Mouse (Mus musculus): Measurements from ENCODE around the gene Cldn4.
"Not testable (repeated sequence)": the region's sequence is repeated elsewhere in the genome, so short reads cannot be mapped to it uniquely, and the experiment has no call there.

Cldn4 gene

DNA sequence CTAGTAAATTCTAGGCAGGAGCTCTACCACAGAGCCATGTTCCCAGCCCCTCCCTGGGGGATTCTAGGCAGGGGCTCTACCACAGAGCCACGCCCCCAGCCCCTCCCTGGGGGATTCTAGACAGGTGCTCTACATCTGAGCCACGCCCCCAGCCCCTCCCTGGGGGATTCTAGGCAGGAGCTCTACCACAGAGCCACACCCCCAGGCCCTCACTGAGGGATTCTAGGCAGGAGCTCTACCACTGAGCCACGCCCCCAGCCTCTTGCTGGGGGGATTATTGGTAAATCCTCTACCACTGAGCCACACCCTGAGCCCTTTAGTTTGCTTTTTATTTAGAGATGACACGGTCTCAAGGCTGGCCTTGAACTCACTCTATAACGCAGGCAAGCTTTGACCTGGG, 13.0 kb downstream of the Cldn4 start:
- not testable (repeated sequence) for DNase-seq (ENCODE audit: extremely low read depth, low read depth, low spot score)

DNA sequence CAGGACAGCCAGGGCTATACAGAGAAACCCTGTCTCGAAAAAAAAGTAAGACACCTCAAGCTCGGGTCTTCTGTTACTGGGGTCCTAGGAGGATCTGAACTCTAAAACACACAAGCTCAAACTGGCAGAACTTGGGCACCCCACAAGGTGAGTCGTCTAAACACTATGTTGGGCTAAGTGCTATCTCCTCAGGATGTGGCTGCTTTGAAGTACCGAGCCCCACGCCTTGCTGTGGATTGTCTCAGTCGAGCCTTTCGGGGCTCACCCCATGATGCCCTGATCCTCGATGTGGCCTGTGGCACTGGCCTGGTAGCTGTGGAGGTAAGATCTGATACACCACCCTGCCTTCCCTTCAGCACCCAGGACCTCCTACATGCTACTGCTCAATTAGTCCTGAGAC, 13.5 kb downstream of the Cldn4 start:
- no peak for DNase-seq (ENCODE audit: extremely low read depth, low read depth, low spot score)

DNA sequence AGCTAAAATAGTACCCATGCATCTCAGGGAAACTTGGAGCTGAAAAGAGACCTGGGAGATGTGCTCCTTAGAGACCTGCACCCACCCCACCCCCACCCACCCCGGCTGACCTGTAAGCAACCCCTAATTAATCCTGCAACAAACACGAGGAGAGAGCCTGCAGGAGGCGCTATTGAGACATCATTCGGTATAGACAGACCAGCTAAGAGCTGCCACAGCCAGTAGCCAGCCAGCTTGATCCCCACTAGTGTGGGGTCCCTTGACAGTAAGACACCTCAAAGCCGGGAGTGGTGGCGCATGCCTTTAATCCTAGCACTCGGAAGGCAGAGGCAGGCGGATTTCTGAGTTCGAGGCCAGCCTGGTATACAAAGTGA, 13.8 kb downstream of the Cldn4 start:
- no peak for DNase-seq (ENCODE audit: extremely low read depth, low read depth, low spot score)

DNA sequence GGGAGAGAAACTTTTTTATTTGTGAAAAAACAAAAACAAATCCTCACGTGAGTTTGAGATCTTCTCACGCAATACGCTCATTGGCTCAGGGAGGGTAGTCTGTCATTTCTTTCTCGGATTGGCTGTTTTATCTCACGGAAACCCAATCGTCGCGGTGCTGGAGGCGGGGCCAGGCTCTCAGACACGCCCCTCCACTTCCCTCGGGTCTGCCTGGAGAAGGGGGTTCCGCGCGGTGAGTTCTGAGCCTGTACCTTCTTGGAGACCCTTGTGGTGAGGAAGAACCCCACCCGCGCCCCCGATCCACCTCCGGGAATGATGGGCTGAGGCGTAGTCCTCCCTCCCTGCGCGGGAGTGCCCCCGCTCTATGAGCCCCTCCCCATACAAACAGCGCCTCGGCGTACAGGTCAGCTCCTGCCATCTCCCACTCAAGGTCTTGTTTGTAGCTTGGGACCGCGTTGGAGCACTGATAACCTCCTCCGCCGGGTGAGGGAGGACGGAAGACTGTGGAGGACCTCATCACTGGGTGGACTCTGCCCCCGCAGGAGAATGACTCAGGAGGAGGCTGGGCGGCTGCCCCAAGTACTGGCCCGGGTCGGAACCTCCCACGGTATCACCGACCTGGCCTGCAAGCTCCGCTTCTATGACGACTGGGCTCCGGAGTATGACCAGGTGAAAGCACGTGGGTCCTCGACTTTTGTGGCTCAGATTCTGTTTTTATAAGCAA, 14.4 kb downstream of the Cldn4 start, which contains the start of gene Mettl27:
TSS of gene Mettl27 (plus strand) at position 190 of the 724 bp plus-strand sequence.
- DNase-seq (ENCODE audit: extremely low read depth, low read depth, low spot score) = no peak

DNA sequence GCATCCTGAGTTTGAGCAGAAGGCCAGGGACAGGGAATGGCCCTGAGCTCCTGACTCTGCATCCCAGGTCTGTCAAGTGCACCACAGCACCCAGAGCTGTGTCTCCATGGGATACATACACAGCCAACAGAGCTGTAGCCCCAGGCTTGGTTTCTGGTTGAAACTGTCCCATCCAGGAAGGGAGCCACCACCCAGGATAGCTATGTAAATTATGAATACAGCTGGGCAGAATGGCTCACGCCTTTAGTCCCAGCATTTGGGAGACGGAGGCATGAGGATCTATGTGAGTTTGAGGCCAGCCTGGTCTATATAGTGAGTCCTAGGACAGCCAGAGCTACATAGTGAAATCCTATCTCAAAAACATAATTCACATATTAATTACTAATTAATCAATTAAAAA, 16.7 kb downstream of the Cldn4 start:
- DNase-seq (ENCODE audit: extremely low read depth, low read depth, low spot score) = no peak

DNA sequence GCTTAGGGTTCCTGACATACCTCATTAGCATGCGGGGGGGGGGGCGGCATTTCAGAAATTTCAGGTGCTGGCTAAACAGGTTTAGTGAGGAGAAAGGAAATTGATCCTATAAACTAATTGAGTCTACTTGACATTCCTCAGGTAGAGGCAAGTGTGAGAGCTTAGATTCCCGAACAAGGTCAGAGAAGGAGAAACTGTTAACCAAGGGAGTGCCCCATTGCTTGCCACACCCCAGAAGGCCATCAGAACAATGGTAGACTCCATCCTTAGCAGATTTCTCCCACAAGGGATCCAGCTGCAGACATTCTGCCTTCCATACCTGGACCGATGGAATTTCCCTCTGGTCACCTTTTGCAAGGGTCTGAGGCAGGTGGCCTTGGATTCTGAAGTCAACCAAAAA, 20.0 kb downstream of the Cldn4 start:
- DNase-seq (ENCODE audit: extremely low read depth, low read depth, low spot score) = no peak

DNA sequence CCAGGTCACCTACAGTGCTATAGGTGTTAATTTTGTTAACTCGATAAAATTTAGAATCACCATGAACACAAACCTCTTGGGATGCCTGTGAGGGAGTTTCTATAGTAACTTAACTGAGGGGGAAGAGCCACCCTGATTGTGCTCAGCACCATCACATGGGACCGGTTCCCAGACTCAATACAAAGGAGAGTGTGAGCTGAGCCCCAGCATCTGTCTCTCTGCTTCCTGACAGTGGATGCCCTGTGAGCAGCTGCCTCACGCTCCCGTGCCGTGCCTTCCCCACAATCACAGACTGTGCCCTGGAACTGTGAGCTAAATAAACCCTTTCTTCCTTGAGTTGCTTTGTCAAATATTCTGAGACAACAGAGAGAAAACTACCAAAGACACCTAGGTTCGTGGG, 23.6 kb downstream of the Cldn4 start:
- no peak for DNase-seq (ENCODE audit: extremely low read depth, low read depth, low spot score)

DNA sequence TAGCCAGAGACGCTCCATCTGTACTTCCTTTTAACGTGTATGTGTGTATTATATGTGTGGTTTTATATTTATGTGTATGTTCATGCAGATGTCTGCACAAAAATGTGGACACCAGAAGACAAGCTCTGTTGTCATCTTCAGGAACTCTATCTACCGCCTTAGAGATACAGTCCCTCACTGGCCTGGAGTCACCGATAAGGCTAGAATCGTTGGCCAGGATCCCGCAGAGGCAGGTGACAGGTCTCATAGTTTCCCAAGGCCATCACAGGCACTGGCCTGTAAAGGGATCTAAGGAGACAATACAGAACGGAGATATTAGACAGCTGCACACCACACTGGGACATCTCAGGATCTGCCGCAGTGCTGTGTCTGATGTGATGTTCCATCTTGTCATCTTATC, 25.6 kb downstream of the Cldn4 start:
- no peak for DNase-seq (ENCODE audit: extremely low read depth, low read depth, low spot score)

DNA sequence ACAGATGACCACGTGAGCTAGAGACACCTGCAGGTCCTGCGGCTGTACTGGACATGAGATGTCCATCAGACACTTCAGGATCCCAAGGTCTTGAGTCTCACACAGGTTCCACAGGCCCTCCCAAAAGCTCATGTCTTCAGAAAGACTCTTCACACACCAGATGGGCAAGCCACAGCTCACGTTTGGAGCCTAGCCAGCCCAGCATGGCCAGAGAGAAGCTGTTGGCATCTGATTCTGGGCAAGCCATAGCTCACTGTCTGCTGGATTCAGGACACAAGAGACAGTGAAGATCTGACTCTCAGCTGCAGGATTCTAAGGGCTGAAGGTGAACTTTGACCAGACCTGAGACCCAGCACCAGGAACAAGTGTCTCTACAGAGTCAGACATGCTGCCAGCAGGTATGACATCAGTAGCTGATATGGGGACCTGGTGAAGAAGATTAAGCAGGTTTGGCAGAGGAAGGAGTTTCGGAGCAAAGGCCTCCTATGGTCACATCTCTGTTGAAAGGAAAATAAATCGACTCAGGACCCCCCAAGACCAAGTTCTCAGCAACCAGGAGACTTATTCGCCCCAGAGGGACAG, 26.5 kb downstream of the Cldn4 start:
- no peak for DNase-seq (ENCODE audit: extremely low read depth, low read depth, low spot score)

DNA sequence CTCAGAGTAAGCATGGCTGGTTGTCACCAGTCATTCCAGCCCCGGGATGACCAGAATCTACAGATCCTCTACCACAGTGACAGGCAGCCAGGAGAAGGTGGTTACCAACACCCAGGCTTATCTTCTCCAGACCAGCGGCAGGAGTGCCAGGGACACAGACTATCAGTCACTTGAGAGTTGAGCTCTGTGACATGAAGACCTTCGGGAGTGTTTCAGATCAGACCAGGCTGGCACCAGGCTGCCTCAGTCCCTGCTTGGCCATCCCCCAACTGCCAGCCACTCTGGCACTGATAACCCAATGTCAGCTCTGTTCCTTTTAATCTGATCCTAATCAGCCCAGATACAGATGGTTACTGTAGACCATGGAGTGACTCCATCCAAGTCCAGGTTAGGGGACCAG, 27.6 kb downstream of the Cldn4 start:
- DNase-seq (ENCODE audit: extremely low read depth, low read depth, low spot score) = no peak

DNA sequence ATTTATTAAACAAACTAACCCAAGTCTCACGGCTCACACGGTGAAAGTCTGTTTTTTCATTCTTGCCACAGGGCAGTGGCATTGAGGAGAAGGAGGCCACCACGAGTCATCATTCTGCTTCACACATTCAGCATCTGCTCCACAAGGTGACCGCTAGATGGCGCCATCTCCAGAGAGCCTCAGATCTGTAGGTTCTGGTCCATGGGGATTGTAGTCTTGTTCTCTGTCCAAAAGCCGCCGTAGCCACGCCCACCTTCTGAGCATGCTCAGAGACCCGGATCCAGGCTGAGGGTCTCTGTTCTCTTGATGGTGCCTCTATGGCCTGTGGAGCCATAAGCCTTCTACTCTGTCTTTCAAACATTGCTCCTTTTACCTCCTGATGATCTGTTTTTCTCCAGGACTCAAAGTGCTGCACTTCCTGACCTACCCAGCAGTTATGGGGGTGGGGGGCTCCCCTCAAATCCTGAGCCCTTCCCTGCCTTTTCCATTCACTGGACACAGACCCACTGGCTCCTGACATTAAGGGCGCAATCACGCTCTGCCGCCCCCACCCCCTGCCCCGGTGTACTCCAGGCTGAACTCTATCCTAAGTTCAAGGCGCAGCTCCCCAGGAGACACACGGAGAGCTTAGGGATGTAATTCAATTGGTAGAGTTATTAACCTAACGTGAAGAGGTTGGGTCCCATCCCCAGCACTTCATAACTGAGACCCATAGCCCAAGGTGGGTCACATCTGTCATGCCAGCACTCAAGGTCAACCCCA, 28.5 kb downstream of the Cldn4 start:
- DNase-seq (ENCODE audit: extremely low read depth, low read depth, low spot score) = no peak

DNA sequence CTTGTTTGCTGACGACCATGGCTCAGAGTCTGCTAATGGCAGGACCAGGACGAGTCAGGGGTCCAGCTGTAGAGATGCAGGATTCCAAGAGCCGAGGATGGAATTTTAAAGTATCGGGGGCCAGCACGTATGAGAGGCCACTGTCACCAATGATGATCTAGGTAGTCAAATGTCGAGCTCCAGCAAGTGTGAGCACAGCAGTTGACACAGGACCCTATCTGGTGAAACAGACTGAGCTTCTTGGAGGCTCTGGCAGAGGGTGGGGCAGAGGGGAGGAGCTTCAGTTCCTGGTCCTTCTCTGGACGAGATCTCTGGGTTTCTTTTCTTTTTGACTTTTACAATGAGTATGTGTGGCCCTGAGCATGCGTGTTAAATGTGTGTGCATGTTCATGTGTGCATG, 31.4 kb downstream of the Cldn4 start, which contains the start of gene Cldn13:
TSS of gene Cldn13 (minus strand) at position 216 of the 400 bp plus-strand sequence.
- no peak for DNase-seq (ENCODE audit: extremely low read depth, low read depth, low spot score)

DNA sequence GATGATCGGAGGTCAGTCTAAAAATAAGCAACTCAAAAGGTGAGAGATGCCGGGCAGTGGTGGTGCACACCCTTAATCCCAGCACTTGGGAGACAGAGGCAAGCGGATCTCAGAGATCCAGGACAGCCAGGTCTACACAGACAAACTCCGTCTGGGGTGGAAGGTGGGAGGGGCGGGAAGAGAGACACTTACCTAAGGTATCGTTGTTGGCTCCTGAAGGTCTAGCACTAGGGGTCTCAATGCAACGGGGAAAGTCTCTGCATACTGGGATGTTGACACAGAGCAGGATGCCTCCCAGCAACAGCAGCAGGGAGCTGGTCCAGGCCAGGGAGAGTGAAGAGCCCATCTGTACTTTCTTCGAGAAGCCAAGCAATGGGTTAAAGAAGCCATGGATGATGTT, 32.2 kb downstream of the Cldn4 start:
- no peak for DNase-seq (ENCODE audit: extremely low read depth, low read depth, low spot score)

DNA sequence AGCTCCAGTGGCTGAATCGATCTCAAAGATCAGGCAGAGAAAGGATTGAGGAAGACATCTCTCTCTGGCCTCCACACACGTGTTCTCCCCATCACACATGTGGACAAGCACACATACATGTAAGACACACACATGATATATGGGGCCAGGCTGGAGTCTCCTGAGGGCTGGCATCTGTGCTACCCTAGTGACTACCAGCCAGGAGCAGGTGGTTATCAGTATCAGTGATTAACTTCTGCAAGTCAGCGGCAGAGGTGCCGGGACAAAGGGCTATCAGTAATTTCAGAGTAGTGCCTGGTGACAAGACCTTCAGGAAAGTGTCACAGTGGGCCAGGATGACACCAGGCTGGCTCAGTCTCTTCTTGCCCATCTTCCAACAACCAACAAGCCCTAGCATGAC, 33.0 kb downstream of the Cldn4 start:
- DNase-seq (ENCODE audit: extremely low read depth, low read depth, low spot score) = no peak

DNA sequence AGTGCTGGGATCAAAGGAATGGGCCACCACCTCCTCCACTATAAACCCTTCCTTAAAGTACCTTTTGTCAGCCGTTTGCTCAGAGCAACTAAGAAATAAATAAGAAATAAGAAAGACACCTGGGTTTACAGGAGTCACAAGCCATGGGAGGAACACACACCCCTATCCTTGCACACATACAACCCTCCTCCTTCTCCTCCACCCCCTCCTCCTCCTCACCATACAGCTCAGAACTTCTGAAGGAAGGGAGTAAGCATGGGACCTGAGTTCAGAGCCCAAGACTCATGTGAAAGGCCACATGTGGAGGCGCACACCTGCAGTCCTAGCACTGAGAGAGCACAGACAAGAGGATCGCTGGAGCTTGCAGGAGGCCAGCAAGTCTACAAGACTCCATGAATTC, 33.4 kb downstream of the Cldn4 start:
- no peak for DNase-seq (ENCODE audit: extremely low read depth, low read depth, low spot score)

DNA sequence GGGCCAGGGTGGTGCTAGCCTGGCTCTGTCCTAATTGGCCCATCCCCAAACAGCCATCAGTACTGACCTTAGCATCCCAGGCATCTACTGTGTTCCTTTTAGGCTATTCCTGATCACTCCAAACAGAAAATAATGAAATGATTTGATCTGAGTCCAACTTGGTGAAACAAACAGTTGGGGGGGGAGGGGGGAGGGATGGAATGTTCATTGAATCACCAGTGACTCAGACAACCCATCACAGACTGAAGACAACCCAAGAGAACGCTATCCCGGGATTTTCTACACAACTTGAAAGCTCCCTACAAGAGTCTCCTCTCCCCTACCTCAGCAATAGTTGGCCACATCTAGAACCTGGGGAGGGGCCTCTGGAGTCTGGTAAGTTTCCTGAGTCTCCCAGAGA, 34.8 kb downstream of the Cldn4 start:
- no peak for DNase-seq (ENCODE audit: extremely low read depth, low read depth, low spot score)

DNA sequence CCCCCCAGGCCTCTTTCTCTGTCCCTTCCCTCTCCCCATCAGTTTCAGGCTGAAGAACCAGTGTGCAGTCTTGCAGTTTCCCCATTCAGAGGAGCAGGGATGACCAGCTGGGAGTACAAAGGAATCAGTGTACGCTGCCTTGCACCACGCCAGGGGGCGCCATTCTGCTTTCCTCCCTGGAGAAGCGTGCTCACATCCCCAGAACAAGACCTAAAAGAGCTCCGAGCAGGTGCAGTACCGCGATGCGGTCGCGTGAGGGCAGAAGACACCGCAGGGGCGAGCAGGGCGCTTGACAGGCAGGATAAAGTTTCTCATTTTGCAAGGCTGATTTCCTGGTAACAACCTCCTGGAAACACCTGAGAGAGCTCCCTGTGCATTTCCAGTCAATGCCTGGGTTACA, 39.6 kb downstream of the Cldn4 start:
- DNase-seq (ENCODE audit: extremely low read depth, low read depth, low spot score) = peak; percentile 25

DNA sequence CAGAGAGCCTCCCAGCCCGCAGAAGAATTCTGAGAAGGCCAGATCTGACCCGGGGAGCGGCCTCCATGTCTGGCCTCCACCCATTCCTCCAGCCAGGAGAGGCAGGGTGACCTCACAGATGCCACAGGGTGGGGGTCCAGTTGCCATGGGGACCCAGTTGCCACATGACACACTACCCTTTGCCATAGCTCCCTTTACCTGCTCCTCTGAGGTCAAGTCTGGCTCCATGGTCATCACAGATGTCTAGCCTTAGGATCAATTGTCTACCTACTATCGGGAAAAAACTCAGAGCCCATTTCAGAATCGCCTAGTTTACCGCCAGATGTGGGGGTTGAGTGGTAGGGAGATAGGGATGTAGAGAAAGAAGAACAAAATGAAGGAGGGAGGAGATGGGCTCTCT, 40.1 kb downstream of the Cldn4 start, which contains the start of gene Tmem270:
TSS of gene Tmem270 (minus strand) at position 101 of the 400 bp plus-strand sequence.
- DNase-seq (ENCODE audit: extremely low read depth, low read depth, low spot score) = no peak

DNA sequence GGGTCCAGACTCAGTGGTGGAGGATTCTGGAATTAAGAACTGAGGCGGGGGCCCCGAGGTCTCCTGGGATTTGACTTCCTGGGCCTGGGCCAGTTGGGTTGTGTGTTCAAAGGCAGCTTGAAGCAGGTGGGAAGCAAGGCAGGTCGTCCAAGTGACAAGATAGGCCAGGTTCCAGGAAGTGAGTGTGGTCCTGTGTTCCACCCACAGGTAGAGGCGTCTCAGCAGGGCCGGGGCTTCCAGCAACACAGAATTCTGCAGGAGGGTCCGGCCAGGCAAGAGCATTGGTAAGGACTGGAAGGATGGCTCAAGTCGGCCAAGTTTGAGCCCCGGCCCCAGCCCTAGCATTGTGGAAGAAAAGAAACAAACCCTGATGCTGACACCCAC, 45.1 kb downstream of the Cldn4 start:
- no peak for DNase-seq (ENCODE audit: extremely low read depth, low read depth, low spot score)

DNA sequence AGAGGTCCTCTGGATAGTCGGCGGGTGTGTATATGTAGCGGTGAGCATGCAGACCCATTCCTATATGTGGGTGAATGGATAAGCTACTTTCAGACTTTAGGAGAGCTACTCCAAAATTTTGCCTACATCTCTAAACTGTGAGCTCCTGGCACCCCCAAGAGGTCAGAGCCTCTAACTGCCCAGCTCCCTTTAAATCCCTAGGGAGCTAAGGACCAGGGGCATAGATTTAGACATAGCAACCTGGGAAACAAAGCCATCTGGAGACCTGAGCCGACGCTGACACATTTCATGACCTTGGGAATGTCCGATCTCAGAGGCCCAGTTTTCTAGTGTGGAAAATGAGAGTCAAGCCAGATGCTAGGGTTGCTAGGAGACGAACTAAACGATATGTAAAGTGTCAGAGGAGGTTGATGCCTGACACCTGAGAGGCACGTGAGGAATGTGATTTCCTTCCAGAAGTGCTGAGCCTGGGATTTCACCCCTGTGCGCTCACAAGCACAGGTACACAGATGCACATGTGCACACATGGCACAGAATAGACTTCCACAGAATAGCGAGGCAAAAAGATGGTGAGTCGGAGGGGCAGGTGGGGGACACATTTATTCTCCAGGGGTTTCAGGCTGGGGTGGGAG, 45.6 kb downstream of the Cldn4 start:
- no peak for DNase-seq (ENCODE audit: extremely low read depth, low read depth, low spot score)

DNA sequence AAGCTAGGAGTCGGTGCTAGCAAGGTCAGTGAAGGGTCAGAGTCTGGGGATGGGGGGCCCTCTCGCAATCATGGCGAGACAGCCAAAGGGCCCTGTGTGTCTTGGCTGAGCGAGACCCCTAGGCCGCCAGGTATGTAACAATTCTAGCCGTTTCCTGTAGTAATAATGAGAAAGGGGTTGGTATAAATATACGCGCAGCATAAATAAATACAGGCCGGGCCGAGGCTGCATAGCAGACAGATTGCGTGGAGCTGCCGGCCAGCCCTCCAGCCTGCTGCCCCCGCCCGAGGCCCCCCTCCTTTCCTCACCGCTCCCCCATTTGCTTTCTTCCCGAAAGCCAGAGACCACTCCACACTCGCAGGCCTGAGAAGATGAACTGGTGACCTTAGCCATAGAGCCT, 49.1 kb downstream of the Cldn4 start:
- no peak for DNase-seq (ENCODE audit: extremely low read depth, low read depth, low spot score)

DNA sequence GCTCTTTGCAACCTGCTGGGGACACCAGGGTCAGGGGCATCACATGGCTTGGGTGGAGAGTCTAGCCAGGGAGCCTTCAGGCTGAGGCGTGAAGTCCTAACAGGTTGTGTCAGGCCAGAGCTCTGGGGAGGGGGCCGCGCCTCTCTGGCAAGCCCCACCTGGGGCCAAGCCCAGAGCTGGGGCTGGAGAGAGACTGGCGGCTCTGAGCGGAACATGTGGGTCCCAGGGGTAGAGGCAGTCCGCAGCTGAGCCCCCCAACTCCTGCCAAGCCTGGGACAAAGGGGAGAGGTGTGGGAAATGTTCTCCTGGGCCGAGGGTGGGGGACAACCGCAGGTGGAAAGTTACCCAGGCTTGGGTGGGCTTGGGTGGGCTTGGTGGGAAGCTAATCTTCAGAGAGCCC, 49.8 kb downstream of the Cldn4 start:
- no peak for DNase-seq (ENCODE audit: extremely low read depth, low read depth, low spot score)

All from fat pad, adult 2 months (tissue).